Mouse (Mus musculus): ENCODE results near the gene Usp33. TPM values are rescaled to one million over a fixed set of nuclear protein-coding genes. Genes with fewer than 3 reads are reported as not detected.

The Usp33 gene
- polyA plus RNA-seq, 1 experiment from 2014 or later, result 45.9 TPM

DNA sequence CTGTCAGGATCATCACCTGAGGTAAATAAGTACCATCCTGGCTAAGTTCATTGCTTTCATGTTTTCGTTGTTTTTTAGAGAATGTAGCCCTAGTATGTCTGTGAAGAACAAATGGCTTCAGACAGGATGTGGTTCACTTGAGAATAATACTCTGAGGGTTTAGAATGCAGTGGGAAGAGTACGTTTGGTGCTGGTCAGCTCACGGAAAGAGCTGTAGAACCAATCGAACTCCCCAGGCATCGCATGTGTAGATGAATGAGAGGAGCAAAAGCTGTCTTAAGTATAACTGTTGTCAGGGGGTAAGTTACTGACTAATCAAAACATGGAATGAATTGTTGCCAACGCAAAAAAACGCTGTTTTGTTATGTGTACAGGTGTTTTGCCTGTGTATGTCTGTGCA, 86.4 kb downstream of the Usp33 start:
- Histone ChIP-seq H3K9me3 (ENCODE audit: control insufficient read depth, low read depth, low read length) (no peaks in the 10 kb centered on the region), H3K4me3 (ENCODE audit: low read depth, low read length) (no peak overlapping the region), H3K27ac (ENCODE audit: low read length) (no peak overlapping the region), H3K36me3 (ENCODE audit: control insufficient read depth, insufficient read depth, low read length) (peaks cover 16% of the 10 kb centered on the region; the same call in 1 of the 2 replicates), H3K4me1 (ENCODE audit: control insufficient read depth, insufficient read depth, low read length) (no peaks in the 10 kb centered on the region), H3K9ac (replicated peaks; ENCODE audit: low read depth, low read length) (no peak overlapping the region), H3K27me3 (ENCODE audit: control insufficient read depth, insufficient read depth, low read length) (no peaks in the 10 kb centered on the region), H3K4me2 (replicated peaks; ENCODE audit: low read depth, low read length) (no peak overlapping the region)
- no peak for ATAC-seq (ENCODE audit: insufficient number of reproducible peaks, insufficient read depth, low FRiP score, low read depth)
- WGBS, result 95% methylated on average over 7 of the region's 7 CpGs

DNA sequence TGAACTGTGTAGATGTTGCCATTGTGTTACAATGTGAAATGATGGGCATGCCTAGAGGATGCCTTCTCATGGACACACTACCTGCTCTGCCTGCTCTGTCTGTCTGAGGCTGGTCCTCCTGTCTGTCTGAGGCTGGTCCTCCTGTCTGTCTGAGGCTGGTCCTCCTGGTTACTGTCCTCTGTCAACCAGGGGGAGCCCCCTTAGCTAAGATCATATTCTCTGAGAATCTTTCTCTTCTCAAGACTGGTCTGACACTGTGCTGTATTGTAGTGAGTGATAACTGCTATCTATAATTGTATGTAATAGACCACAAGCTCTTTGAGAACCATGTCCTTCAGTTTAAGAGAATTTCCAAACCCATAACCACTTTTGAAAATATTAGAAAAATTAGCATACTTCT, 89.3 kb downstream of the Usp33 start:
- Histone ChIP-seq H3K4me2 (replicated peaks; ENCODE audit: low read depth, low read length) (no peak overlapping the region), H3K9ac (replicated peaks; ENCODE audit: low read depth, low read length) (no peak overlapping the region), H3K4me3 (ENCODE audit: low read depth, low read length) (no peak overlapping the region), H3K9me3 (ENCODE audit: control insufficient read depth, low read depth, low read length) (no peaks in the 10 kb centered on the region), H3K4me1 (ENCODE audit: control insufficient read depth, insufficient read depth, low read length) (no peaks in the 10 kb centered on the region), H3K36me3 (ENCODE audit: control insufficient read depth, insufficient read depth, low read length) (no peaks in the 10 kb centered on the region; the same call in 1 of the 2 replicates), H3K27me3 (ENCODE audit: control insufficient read depth, insufficient read depth, low read length) (no peaks in the 10 kb centered on the region), H3K27ac (ENCODE audit: low read length) (no peak overlapping the region)
- ATAC-seq (ENCODE audit: insufficient number of reproducible peaks, insufficient read depth, low FRiP score, low read depth), result no peak

DNA sequence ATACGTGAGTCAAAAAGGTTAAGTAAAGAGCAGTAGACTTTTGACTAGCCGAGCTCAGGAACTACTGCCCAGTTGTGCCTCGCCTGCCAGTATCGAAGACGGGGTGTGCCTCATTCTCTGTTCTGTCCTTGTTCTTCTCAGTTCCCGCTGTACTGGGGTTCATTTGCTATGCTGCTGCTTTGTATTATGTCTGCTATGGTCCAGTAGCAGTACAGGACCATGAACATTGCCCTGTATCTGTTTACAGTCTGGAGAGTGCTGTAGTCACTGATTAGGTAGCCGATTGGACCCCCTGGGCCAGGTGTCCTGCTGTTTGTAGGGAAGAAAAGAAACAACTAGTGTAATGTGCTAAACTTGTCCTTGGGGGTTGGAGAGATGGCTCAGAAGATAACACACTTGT, 91.8 kb downstream of the Usp33 start:
- no peaks in the 10 kb centered on the region; the same call in 1 of the 2 replicates for H3K36me3 ChIP-seq (ENCODE audit: control insufficient read depth, insufficient read depth, low read length)
- ATAC-seq (ENCODE audit: insufficient number of reproducible peaks, insufficient read depth, low FRiP score, low read depth), result no peak
- WGBS, result 97% methylated on average over 7 of the region's 7 CpGs
- H3K4me3 ChIP-seq (ENCODE audit: low read depth, low read length), result no peak overlapping the region
- no peaks in the 10 kb centered on the region for H3K9me3 ChIP-seq (ENCODE audit: control insufficient read depth, low read depth, low read length)
- H3K27me3 ChIP-seq (ENCODE audit: control insufficient read depth, insufficient read depth, low read length), result no peaks in the 10 kb centered on the region
- no peak overlapping the region for H3K27ac ChIP-seq (ENCODE audit: low read length)
- no peak overlapping the region for H3K4me2 ChIP-seq (replicated peaks; ENCODE audit: low read depth, low read length)
- H3K4me1 ChIP-seq (ENCODE audit: control insufficient read depth, insufficient read depth, low read length), result no peaks in the 10 kb centered on the region
- no peak overlapping the region for H3K9ac ChIP-seq (replicated peaks; ENCODE audit: low read depth, low read length)

DNA sequence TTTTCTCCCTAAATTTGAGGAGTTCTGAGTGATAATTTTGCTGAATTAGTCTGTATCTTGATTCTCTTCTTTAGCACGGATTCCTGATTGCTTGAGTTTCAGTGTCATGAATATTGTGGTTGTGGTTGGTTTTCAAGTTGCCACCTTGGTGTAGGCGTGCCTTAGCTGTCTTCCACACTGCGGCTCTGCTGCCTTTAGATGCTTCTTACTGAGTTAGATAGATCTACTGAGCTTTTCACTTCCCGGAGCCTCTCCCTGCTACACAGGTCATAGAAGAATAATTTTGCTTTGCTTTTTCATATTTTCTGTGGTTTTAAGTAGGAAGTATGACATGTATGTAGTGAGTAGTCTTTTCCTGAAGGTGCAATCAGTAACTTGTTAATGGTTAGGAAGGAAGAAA, 96.5 kb downstream of the Usp33 start:
- ATAC-seq (ENCODE audit: insufficient number of reproducible peaks, insufficient read depth, low FRiP score, low read depth), result no peak
- Histone ChIP-seq H3K4me1 (ENCODE audit: control insufficient read depth, insufficient read depth, low read length) (no peaks in the 10 kb centered on the region), H3K27ac (ENCODE audit: low read length) (no peak overlapping the region), H3K36me3 (ENCODE audit: control insufficient read depth, insufficient read depth, low read length) (peaks cover 4% of the 10 kb centered on the region; the same call in 1 of the 2 replicates), H3K4me2 (replicated peaks; ENCODE audit: low read depth, low read length) (no peak overlapping the region), H3K27me3 (ENCODE audit: control insufficient read depth, insufficient read depth, low read length) (no peaks in the 10 kb centered on the region), H3K9me3 (ENCODE audit: control insufficient read depth, low read depth, low read length) (no peaks in the 10 kb centered on the region), H3K9ac (replicated peaks; ENCODE audit: low read depth, low read length) (no peak overlapping the region), H3K4me3 (ENCODE audit: low read depth, low read length) (no peak overlapping the region)
- WGBS, result 92% methylated on average over 4 of the region's 4 CpGs

Other genes starting within 250 kb of the Usp33 start
- gene Gipc2, start 180.2 kb upstream of the Usp33 start, polyA plus RNA-seq (2014; fragmentation: Nextera tagmentation; extraction: Ambion mirVana), result 43.8 and 51.8 TPM in 2 replicates
- gene Dnajb4, start 136.2 kb upstream of the Usp33 start, polyA plus RNA-seq (2014; fragmentation: Nextera tagmentation; extraction: Ambion mirVana), result 30.3 and 31.4 TPM in 2 replicates
- 252 and 265 TPM in 2 replicates for gene Fubp1, start 136.1 kb upstream of the Usp33 start, polyA plus RNA-seq (2014; fragmentation: Nextera tagmentation; extraction: Ambion mirVana)
- 35.3 and 47.8 TPM in 2 replicates for gene Nexn, start 80.1 kb upstream of the Usp33 start, polyA plus RNA-seq (2014; fragmentation: Nextera tagmentation; extraction: Ambion mirVana)
- gene Miga1, start 6.1 kb upstream of the Usp33 start, polyA plus RNA-seq (2014; fragmentation: Nextera tagmentation; extraction: Ambion mirVana), result 20.3 and 21.0 TPM in 2 replicates
- gene Zzz3, start 49.0 kb downstream of the Usp33 start, polyA plus RNA-seq (2014; fragmentation: Nextera tagmentation; extraction: Ambion mirVana), result 53.7 and 63.3 TPM in 2 replicates